Mouse (Mus musculus) forebrain, embryonic 13.5 days (tissue): ENCODE data around the gene Cited2. TPM values are rescaled to one million over a fixed set of nuclear protein-coding genes. Genes with fewer than 3 reads are reported as not detected.

ENCODE experiments used
- ATAC-seq: fragments of 200-750 bp; cut with Nextera tagmentation; 2 replicates; pipeline ENCODE4 v1.8.0; 2017
- H3K27ac ChIP-seq: fragments of 300-500 bp; sonication (generic); 2 replicates; pipeline ENCODE4 v1.5.1; 2015; ENCODE audit warnings: inconsistent platforms, mild to moderate bottlenecking, moderate library complexity
- H3K27me3 ChIP-seq: fragments of 300-500 bp; sonication (generic); 2 replicates; pipeline ENCODE4 v1.6.1; 2015; ENCODE audit warnings: mild to moderate bottlenecking, inconsistent platforms
- H3K36me3 ChIP-seq: fragments of 300-500 bp; sonication (generic); 2 replicates; pipeline ENCODE4 v1.6.1; 2015; ENCODE audit warnings: mild to moderate bottlenecking, inconsistent platforms; ENCODE audit not compliant: poor library complexity, severe bottlenecking
- H3K4me1 ChIP-seq: fragments of 300-500 bp; sonication (generic); 2 replicates; pipeline ENCODE4 v1.6.1; 2015; ENCODE audit warnings: inconsistent platforms
- H3K4me2 ChIP-seq: fragments of 300-500 bp; sonication (generic); 2 replicates; pipeline ENCODE4 v1.6.1; 2015; ENCODE audit warnings: inconsistent platforms, mild to moderate bottlenecking, moderate library complexity
- H3K4me3 ChIP-seq: fragments of 300-500 bp; sonication (generic); 2 replicates; pipeline ENCODE4 v1.5.1; 2015; ENCODE audit warnings: mild to moderate bottlenecking, inconsistent platforms
- H3K9ac ChIP-seq: fragments of 300-500 bp; sonication (generic); 2 replicates; pipeline ENCODE4 v1.6.1; 2015; ENCODE audit warnings: mild to moderate bottlenecking, inconsistent platforms
- H3K9me3 ChIP-seq: fragments of 300-500 bp; sonication (generic); replicated peaks from 2 replicates; pipeline ENCODE4 v1.6.1; 2016; ENCODE audit warnings: inconsistent platforms
- WGBS: fragments of 180-500 bp; shearing (Covaris S2); methylation state at CpG from one replicate; pipeline ENCODE4 v1.1.7; 2015; 5-methylcytosine and 5-hydroxymethylcytosine counted together
- polyA plus RNA-seq: library from polyadenylated mRNA; unstranded; fragments of >200 nt; fragmentation: Nextera tagmentation; extraction: Ambion mirVana; gene quantifications from 2 replicates; pipeline ENCODE4 v1.2.1, GENCODE M21; 2015

Gene Cited2
- polyA plus RNA-seq, 1 experiment from 2014 or later, result 63.6 TPM

GRCm38 (mm10) chr10:17697376-17698265, 25.4 kb upstream of the Cited2 start:
- no peaks in the 10 kb centered on the region for H3K4me1 ChIP-seq
- no peak overlapping the region for H3K4me3 ChIP-seq
- no peak for ATAC-seq
- H3K4me2 ChIP-seq, result no peak overlapping the region
- 72% methylated on average over 7 of the region's 7 CpGs for WGBS
- H3K36me3 ChIP-seq, result no peaks in the 10 kb centered on the region
- H3K9me3 ChIP-seq, result no peaks in the 10 kb centered on the region
- H3K27me3 ChIP-seq, result no peaks in the 10 kb centered on the region
- no peak overlapping the region for H3K27ac ChIP-seq
- no peak overlapping the region for H3K9ac ChIP-seq

DNA sequence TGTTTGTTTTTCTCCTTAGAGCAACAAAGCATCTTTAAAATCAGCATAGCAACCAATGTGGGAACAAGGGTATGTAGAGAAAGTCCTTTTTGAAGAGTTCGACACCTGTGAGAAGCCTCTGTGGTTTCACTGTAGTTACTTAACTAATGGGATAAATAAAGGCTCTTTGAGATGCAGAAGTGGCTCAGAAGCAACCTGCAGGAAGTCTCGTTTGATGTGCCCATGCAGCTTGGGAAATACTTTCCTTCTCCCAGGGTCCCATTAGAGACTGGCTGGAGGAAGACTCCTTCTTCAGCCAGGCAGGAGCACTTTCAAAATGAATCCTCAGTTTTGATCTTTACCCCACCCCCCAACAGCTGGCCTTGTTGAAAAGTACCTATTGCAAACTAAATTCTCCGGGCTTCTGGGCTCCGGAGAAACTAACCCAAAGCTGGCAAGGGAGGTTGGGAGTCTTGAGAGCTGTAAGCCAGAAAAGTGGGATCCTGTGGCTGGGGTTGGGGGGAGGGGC, 17.5 kb upstream of the Cited2 start:
- no peak for ATAC-seq
- no peak overlapping the region for H3K4me2 ChIP-seq
- no peaks in the 10 kb centered on the region for H3K4me1 ChIP-seq
- no peak overlapping the region for H3K27ac ChIP-seq
- no peaks in the 10 kb centered on the region for H3K9me3 ChIP-seq
- H3K36me3 ChIP-seq, result no peaks in the 10 kb centered on the region
- H3K9ac ChIP-seq, result no peak overlapping the region
- no peak overlapping the region for H3K4me3 ChIP-seq
- no peaks in the 10 kb centered on the region for H3K27me3 ChIP-seq
- 17% methylated on average over 4 of the region's 4 CpGs for WGBS

GRCm38 (mm10) chr10:17710753-17711152, 12.3 kb upstream of the Cited2 start:
- H3K27ac ChIP-seq, result no peak overlapping the region
- no peaks in the 10 kb centered on the region for H3K4me1 ChIP-seq
- no peaks in the 10 kb centered on the region for H3K9me3 ChIP-seq
- no peak overlapping the region for H3K4me3 ChIP-seq
- H3K27me3 ChIP-seq, result no peaks in the 10 kb centered on the region
- no peak overlapping the region for H3K9ac ChIP-seq
- ATAC-seq, result no peak
- H3K36me3 ChIP-seq, result no peaks in the 10 kb centered on the region
- no peak overlapping the region for H3K4me2 ChIP-seq
- WGBS, result 79% methylated on average over 3 of the region's 3 CpGs

DNA sequence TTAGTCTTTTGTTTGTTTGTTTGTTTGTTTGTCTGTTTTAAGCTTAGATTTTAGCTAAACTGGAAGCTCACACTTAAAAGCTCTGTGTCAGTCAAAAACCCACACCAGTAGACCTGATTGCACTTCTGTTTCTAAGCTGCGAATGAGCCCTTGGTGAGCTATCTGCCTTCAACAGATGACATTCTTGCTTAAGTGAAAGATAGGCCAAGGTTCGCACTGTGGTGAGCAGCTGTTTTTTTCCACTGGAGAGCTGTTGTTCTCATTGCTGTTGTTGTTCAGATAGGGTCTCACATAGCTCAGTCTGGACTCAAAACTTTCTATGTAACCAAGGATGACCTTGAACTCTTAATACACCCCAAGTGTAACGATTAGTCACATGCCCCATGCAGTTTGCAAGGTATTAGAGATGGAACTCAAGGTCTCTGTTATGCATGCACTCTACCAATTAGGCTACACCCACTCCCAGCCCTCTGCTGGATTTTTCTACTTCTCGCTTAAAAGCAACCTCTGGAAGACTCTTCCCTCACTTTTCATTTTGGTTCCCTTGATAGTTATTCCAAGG, 3.9 kb upstream of the Cited2 start:
- H3K4me3 ChIP-seq, result no peak overlapping the region
- H3K27ac ChIP-seq, result no peak overlapping the region
- WGBS, result 90% methylated on average over 4 of the region's 4 CpGs
- no peaks in the 10 kb centered on the region for H3K36me3 ChIP-seq
- H3K27me3 ChIP-seq, result no peaks in the 10 kb centered on the region
- H3K9ac ChIP-seq, result no peak overlapping the region
- no peak overlapping the region for H3K4me2 ChIP-seq
- no peaks in the 10 kb centered on the region for H3K9me3 ChIP-seq
- no peak for ATAC-seq
- H3K4me1 ChIP-seq, result no peaks in the 10 kb centered on the region; the same call in 1 of the 2 replicates

GRCm38 (mm10) chr10:17719646-17720045, 3.4 kb upstream of the Cited2 start:
- no peak for ATAC-seq
- Histone ChIP-seq H3K27ac (no peak overlapping the region), H3K27me3 (no peaks in the 10 kb centered on the region), H3K9me3 (no peaks in the 10 kb centered on the region), H3K9ac (no peak overlapping the region), H3K4me1 (no peaks in the 10 kb centered on the region; the same call in 1 of the 2 replicates), H3K36me3 (no peaks in the 10 kb centered on the region), H3K4me2 (no peak overlapping the region), H3K4me3 (no peak overlapping the region)
- 96% methylated on average over 5 of the region's 5 CpGs for WGBS

- 86% methylated on average over 8 of the region's 8 CpGs for WGBS
Observed at GRCm38 (mm10) chr10:17720891-17721601, 2.0 kb upstream of the Cited2 start.

GRCm38 (mm10) chr10:17721602-17722121, 1.4 kb upstream of the Cited2 start:
- peak overlapping the region; percentile 97 for H3K9ac ChIP-seq
- H3K27me3 ChIP-seq, result no peaks in the 10 kb centered on the region
- peak overlapping the region; percentile 93 for H3K4me3 ChIP-seq
- H3K36me3 ChIP-seq, result no peaks in the 10 kb centered on the region
- H3K4me1 ChIP-seq, result peaks cover 17% of the 10 kb centered on the region
- peak overlapping the region; percentile 100 for H3K27ac ChIP-seq
- H3K4me2 ChIP-seq, result peak overlapping the region; percentile 72
- ATAC-seq, result peak; percentile 11
- WGBS, result 0% methylated on average over 21 of the region's 21 CpGs
- no peaks in the 10 kb centered on the region for H3K9me3 ChIP-seq

More at GRCm38 (mm10) chr10:17720891-17721601, 2.0 kb upstream of the Cited2 start:
- ATAC-seq, result no peak
- peak overlapping the region; percentile 97; the same call in 1 of the 2 replicates for H3K9ac ChIP-seq
- no peaks in the 10 kb centered on the region for H3K27me3 ChIP-seq
- no peaks in the 10 kb centered on the region for H3K36me3 ChIP-seq
- H3K4me1 ChIP-seq, result peaks cover 11% of the 10 kb centered on the region
- peak overlapping the region; percentile 93 for H3K4me3 ChIP-seq
- H3K27ac ChIP-seq, result peak overlapping the region; percentile 100; the same call in 1 of the 2 replicates
- H3K9me3 ChIP-seq, result no peaks in the 10 kb centered on the region
- peak overlapping the region; percentile 72 for H3K4me2 ChIP-seq

DNA sequence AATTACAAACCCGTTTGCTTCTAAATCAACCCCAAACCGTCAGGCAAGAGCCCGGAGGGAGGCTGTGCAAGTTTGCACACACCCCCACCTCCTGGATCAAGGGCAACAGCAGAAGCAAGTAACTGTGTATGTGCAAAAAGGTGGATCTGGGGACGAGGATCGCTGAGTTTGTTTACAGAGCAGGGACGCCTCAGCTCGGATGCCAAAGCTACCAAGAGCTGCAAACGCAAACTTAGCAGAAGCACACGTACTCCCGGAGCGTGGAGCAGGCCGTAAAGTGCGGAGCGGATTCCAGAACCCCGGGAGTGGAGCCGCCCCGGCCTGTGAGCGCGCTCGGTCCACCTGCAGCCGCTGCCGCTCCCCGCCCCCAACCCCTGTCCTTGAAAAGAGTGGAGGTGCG, 860 bp upstream of the Cited2 start:
- peaks cover 22% of the 10 kb centered on the region for H3K4me1 ChIP-seq
- no peaks in the 10 kb centered on the region for H3K27me3 ChIP-seq
- peak overlapping the region; percentile 97 for H3K9ac ChIP-seq
- no peaks in the 10 kb centered on the region for H3K36me3 ChIP-seq
- peak overlapping the region; percentile 93 for H3K4me3 ChIP-seq
- H3K27ac ChIP-seq, result peak overlapping the region; percentile 100
- H3K9me3 ChIP-seq, result no peaks in the 10 kb centered on the region
- H3K4me2 ChIP-seq, result peak overlapping the region; percentile 72
- WGBS, result 0% methylated on average over 24 of the region's 24 CpGs
- ATAC-seq, result peak; percentile 85

GRCm38 (mm10) chr10:17723421-17723841, 413 bp downstream of the Cited2 start:
- Histone ChIP-seq H3K4me3 (peak overlapping the region; percentile 93), H3K9ac (peak overlapping the region; percentile 97), H3K4me1 (peaks cover 29% of the 10 kb centered on the region), H3K27me3 (no peaks in the 10 kb centered on the region), H3K4me2 (peak overlapping the region; percentile 70), H3K9me3 (no peaks in the 10 kb centered on the region), H3K27ac (peak overlapping the region; percentile 100), H3K36me3 (no peaks in the 10 kb centered on the region)
- WGBS, result under 1% methylated on average over 30 of the region's 30 CpGs
- peak; percentile 52 for ATAC-seq

DNA sequence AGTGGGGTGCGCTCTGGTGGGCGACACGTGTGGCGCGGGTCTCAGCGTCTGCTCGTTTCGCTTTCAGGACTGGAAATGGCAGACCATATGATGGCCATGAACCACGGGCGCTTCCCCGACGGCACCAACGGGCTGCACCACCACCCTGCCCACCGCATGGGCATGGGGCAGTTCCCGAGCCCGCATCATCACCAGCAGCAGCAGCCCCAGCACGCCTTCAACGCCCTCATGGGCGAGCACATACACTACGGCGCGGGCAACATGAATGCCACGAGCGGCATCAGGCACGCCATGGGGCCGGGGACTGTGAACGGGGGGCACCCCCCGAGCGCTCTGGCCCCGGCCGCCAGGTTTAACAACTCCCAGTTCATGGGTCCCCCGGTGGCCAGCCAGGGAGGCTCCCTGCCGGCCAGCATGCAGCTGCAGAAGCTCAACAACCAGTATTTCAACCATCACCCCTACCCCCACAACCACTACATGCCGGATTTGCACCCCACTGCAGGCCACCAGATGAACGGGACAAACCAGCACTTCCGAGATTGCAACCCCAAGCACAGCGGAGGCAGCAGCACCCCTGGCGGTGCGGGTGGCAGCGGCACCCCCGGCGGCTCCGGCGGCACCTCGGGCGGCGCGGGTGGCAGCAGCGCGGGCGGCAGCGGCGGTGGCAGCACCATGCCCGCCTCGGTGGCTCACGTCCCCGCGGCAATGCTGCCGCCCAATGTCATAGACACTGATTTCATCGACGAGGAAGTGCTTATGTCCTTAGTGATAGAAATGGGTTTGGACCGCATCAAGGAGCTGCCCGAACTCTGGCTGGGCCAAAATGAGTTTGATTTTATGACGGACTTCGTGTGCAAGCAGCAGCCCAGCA, 1.1 kb downstream of the Cited2 start:
- ATAC-seq, result peak; percentile 36
- no peaks in the 10 kb centered on the region for H3K36me3 ChIP-seq
- H3K9me3 ChIP-seq, result no peaks in the 10 kb centered on the region
- no peaks in the 10 kb centered on the region for H3K27me3 ChIP-seq
- H3K4me3 ChIP-seq, result peak overlapping the region; percentile 93
- H3K27ac ChIP-seq, result peak overlapping the region; percentile 100
- H3K4me1 ChIP-seq, result peaks cover 29% of the 10 kb centered on the region
- under 1% methylated on average over 60 of the region's 65 CpGs for WGBS
- H3K4me2 ChIP-seq, result peak overlapping the region; percentile 70
- H3K9ac ChIP-seq, result peak overlapping the region; percentile 97

GRCm38 (mm10) chr10:17725037-17725584, 2.1 kb downstream of the Cited2 start:
- no peak overlapping the region for H3K27ac ChIP-seq
- peak overlapping the region; percentile 93 for H3K4me3 ChIP-seq
- peak overlapping the region; percentile 97 for H3K9ac ChIP-seq
- H3K4me1 ChIP-seq, result peaks cover 29% of the 10 kb centered on the region
- no peaks in the 10 kb centered on the region for H3K36me3 ChIP-seq
- ATAC-seq, result no peak
- H3K27me3 ChIP-seq, result no peaks in the 10 kb centered on the region
- no peaks in the 10 kb centered on the region for H3K9me3 ChIP-seq
- peak overlapping the region; percentile 70 for H3K4me2 ChIP-seq
- 21% methylated on average over 8 of the region's 8 CpGs for WGBS
